Mouse (Mus musculus): ENCODE measurements around the gene Cckbr. TPM values are rescaled to one million over a fixed set of nuclear protein-coding genes. Genes with fewer than 3 reads are reported as not detected.
"Not testable (repeated sequence)": the region's sequence is repeated elsewhere in the genome, so short reads cannot be mapped to it uniquely, and the experiment has no call there.

Cckbr gene
- polyA plus RNA-seq, 1 experiment from 2014 or later, result 0.10 TPM

DNA sequence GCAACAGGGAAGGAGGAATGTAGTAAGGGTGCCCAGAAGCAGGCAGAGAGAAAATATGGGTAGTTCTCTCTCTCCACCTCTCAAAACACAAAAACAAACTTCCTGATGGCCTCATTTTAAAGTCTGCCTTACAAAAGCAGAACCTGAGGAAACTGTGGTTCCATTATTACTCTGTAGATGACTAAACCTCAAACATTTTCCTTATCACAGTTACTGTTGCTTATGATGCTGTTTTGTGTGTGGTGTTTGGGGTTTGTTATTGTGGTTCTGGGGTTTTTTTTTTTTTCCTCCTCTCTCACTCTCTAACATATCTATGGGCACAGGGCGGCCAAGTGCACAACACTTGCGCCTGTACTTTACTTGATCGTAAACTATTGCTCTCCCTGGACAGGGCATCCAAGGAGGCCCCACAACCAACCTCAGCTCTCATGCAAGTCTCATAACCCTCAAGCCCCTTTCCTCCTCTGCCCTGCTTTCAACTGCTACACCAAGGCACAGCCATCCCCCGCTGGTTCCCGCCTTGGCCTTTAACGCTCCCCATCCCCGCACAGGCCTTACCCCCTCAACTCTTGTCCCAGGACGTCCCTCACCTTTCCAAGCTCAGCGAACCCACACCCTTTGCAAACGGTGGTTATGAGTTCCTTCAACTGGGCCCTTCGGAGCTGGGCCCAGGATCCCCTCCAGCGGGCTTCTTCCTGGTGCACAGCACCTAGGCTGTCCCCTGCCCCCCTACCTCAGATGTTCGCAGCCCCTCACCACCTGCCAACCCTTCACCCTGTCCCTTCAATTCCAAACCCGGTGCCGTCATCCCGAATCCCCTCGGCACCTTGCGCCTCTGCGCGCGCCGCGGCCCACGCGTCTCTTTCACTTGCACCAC lies 26.2 kb upstream of the Cckbr start:
- Histone ChIP-seq H3K4me2 (ENCODE audit: low read depth, low read length) (peak overlapping the region; percentile 62), H3K9me3 (replicated peaks; ENCODE audit: control insufficient read depth, low read length) (no peaks in the 10 kb centered on the region), H3K36me3 (replicated peaks; ENCODE audit: control insufficient read depth, insufficient read depth, low read depth, low read length) (no peaks in the 10 kb centered on the region), H3K4me3 (ENCODE audit: low read depth, low read length) (peak overlapping the region; percentile 69), H3K27me3 (ENCODE audit: control insufficient read depth, insufficient read depth, low read length) (no peaks in the 10 kb centered on the region), H3K9ac (replicated peaks; ENCODE audit: low read length) (peak overlapping the region; percentile 80), H3K4me1 (ENCODE audit: control insufficient read depth, insufficient read depth, low read length) (no peaks in the 10 kb centered on the region), H3K27ac (replicated peaks; ENCODE audit: low read depth, low read length) (no peak overlapping the region)
- peak; percentile 26 for DNase-seq (ENCODE audit: low spot score)
- peak; percentile 45; the same call in 1 of the 2 replicates for ATAC-seq (replicated peaks; ENCODE audit: insufficient number of reproducible peaks, low FRiP score, low TSS enrichment, low read depth)
- WGBS, result 2% methylated on average over 25 of the region's 25 CpGs

DNA sequence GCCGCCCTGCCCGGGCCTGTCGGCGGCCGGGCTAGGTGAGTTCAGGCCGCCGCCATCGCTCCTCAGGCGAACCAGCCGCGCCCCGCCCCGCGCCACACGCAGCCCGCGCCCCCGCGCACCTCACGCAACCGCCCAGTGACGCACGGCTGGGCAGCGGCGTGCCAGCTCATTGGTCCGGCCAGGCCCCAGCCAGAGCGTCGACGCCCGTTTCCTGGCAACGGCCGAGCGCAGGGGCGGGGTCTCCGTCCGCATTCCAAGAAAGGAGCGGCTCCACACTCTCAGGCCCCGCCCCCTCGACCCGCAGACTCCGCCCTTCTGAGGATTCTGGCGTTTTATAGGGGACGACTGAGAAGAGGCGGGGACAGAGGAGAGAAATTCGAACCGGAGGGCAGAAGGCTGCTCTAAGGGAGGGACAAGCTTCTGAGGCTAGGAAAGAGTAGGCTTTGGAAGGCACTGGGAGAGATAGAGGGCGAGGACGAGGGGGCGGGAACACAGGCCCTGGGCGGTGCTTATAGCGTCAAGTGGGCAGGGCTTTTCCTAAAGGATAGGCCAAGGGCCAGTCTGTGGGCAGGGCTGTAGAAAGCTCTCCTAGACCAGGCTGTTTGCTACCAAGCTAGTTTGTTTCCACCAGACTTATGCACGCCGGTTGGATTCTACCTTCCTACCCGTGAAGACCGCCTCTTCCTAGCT lies 25.5 kb upstream of the Cckbr start, which contains the start of gene Fam160a2:
Gene Fam160a2, minus strand, starts transcription at position 120 of the 690 bp plus-strand sequence.
- Histone ChIP-seq H3K4me3 (ENCODE audit: low read depth, low read length) (peak within 1 kb of the TSS; percentile 69), H3K4me1 (ENCODE audit: control insufficient read depth, insufficient read depth, low read length) (no peaks in the 10 kb centered on the region), H3K4me2 (ENCODE audit: low read depth, low read length) (peak within 1 kb of the TSS; percentile 62), H3K9me3 (replicated peaks; ENCODE audit: control insufficient read depth, low read length) (no peaks in the 10 kb centered on the region), H3K27me3 (ENCODE audit: control insufficient read depth, insufficient read depth, low read length) (no peaks in the 10 kb centered on the region), H3K9ac (replicated peaks; ENCODE audit: low read length) (peak within 1 kb of the TSS; percentile 80), H3K27ac (replicated peaks; ENCODE audit: low read depth, low read length) (peak within 1 kb of the TSS; percentile 7; the same call in 1 of the 2 replicates), H3K36me3 (replicated peaks; ENCODE audit: control insufficient read depth, insufficient read depth, low read depth, low read length) (no peaks in the 10 kb centered on the region)
- WGBS, result under 1% methylated on average over 53 of the region's 55 CpGs
- DNase-seq (ENCODE audit: low spot score) (peak; percentile 100), ATAC-seq (replicated peaks; ENCODE audit: insufficient number of reproducible peaks, low FRiP score, low TSS enrichment, low read depth) (peak; percentile 99)

- ATAC-seq (replicated peaks; ENCODE audit: insufficient number of reproducible peaks, low FRiP score, low TSS enrichment, low read depth), result no peak
- DNase-seq (ENCODE audit: low spot score), result no peak
- H3K27ac ChIP-seq (replicated peaks; ENCODE audit: low read depth, low read length), result no peak within 1 kb of the TSS
- no peak within 1 kb of the TSS for H3K9ac ChIP-seq (replicated peaks; ENCODE audit: low read length)
- no peaks in the 10 kb centered on the region for H3K36me3 ChIP-seq (replicated peaks; ENCODE audit: control insufficient read depth, insufficient read depth, low read depth, low read length)
- H3K4me1 ChIP-seq (ENCODE audit: control insufficient read depth, insufficient read depth, low read length), result no peaks in the 10 kb centered on the region
- no peaks in the 10 kb centered on the region for H3K9me3 ChIP-seq (replicated peaks; ENCODE audit: control insufficient read depth, low read length)
- 76% methylated on average over 5 of the region's 5 CpGs for whole genome bisulfite sequencing
- H3K4me3 ChIP-seq (ENCODE audit: low read depth, low read length), result no peak within 1 kb of the TSS
- H3K27me3 ChIP-seq (ENCODE audit: control insufficient read depth, insufficient read depth, low read length), result no peaks in the 10 kb centered on the region
- H3K4me2 ChIP-seq (ENCODE audit: low read depth, low read length), result no peak within 1 kb of the TSS
Measured at GRCm38 (mm10) chr7:105404268-105404667, 21.3 kb upstream of the Cckbr start, which contains the start of gene Cnga4. TSS of gene Cnga4 (plus strand) at chr7:105404568.

DNA sequence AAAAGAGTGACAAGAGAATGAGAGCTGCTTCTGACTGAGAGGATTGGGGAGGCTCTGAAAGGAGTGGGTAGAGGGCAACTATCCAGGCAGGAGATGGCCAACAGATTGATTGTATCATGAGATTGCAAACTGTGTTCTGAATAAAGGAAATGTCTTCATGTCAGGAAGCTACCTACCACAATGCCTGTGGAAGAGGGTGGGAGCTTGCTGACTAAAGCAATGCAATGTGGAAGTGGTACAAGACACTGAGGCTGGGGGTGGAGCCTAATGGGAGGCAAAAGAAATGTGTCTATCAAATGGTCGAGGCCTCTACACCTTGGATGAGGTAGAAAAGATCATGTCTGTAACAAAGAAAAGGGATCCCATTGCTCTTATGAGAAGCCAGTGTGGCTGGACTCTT lies 19.2 kb upstream of the Cckbr start:
- 65% methylated on average over 1 of the region's 1 CpGs for WGBS
- H3K4me1 ChIP-seq (ENCODE audit: control insufficient read depth, insufficient read depth, low read length), result no peaks in the 10 kb centered on the region
- no peak overlapping the region for H3K9ac ChIP-seq (replicated peaks; ENCODE audit: low read length)
- no peak overlapping the region for H3K27ac ChIP-seq (replicated peaks; ENCODE audit: low read depth, low read length)
- no peaks in the 10 kb centered on the region for H3K36me3 ChIP-seq (replicated peaks; ENCODE audit: control insufficient read depth, insufficient read depth, low read depth, low read length)
- no peak overlapping the region for H3K4me2 ChIP-seq (ENCODE audit: low read depth, low read length)
- H3K4me3 ChIP-seq (ENCODE audit: low read depth, low read length), result no peak overlapping the region
- DNase-seq (ENCODE audit: low spot score), result no peak
- no peaks in the 10 kb centered on the region for H3K9me3 ChIP-seq (replicated peaks; ENCODE audit: control insufficient read depth, low read length)
- ATAC-seq (replicated peaks; ENCODE audit: insufficient number of reproducible peaks, low FRiP score, low TSS enrichment, low read depth), result no peak
- H3K27me3 ChIP-seq (ENCODE audit: control insufficient read depth, insufficient read depth, low read length), result no peaks in the 10 kb centered on the region

GRCm38 (mm10) chr7:105411874-105412632 lies 13.5 kb upstream of the Cckbr start:
- peak; percentile 78 for DNase-seq (ENCODE audit: low spot score)
- H3K4me1 ChIP-seq (ENCODE audit: control insufficient read depth, insufficient read depth, low read length); H3K36me3 ChIP-seq (replicated peaks; ENCODE audit: control insufficient read depth, insufficient read depth, low read depth, low read length); H3K9me3 ChIP-seq (replicated peaks; ENCODE audit: control insufficient read depth, low read length); H3K27ac ChIP-seq (replicated peaks; ENCODE audit: low read depth, low read length); H3K4me3 ChIP-seq (ENCODE audit: low read depth, low read length); H3K4me2 ChIP-seq (ENCODE audit: low read depth, low read length); H3K9ac ChIP-seq (replicated peaks; ENCODE audit: low read length); H3K27me3 ChIP-seq (ENCODE audit: control insufficient read depth, insufficient read depth, low read length): not testable (repeated sequence)
- WGBS, result 60% methylated on average over 8 of the region's 8 CpGs
- ATAC-seq (replicated peaks; ENCODE audit: insufficient number of reproducible peaks, low FRiP score, low TSS enrichment, low read depth), result peak; percentile 56; the same call in 1 of the 2 replicates

GRCm38 (mm10) chr7:105414385-105414784 lies 11.1 kb upstream of the Cckbr start:
- 53% methylated on average over 6 of the region's 6 CpGs for WGBS
- Histone ChIP-seq H3K27ac (replicated peaks; ENCODE audit: low read depth, low read length) (no peak overlapping the region), H3K4me2 (ENCODE audit: low read depth, low read length) (no peak overlapping the region), H3K4me1 (ENCODE audit: control insufficient read depth, insufficient read depth, low read length) (no peaks in the 10 kb centered on the region), H3K27me3 (ENCODE audit: control insufficient read depth, insufficient read depth, low read length) (no peaks in the 10 kb centered on the region), H3K4me3 (ENCODE audit: low read depth, low read length) (no peak overlapping the region), H3K36me3 (replicated peaks; ENCODE audit: control insufficient read depth, insufficient read depth, low read depth, low read length) (no peaks in the 10 kb centered on the region), H3K9ac (replicated peaks; ENCODE audit: low read length) (no peak overlapping the region), H3K9me3 (replicated peaks; ENCODE audit: control insufficient read depth, low read length) (no peaks in the 10 kb centered on the region)
- no peak for ATAC-seq (replicated peaks; ENCODE audit: insufficient number of reproducible peaks, low FRiP score, low TSS enrichment, low read depth)
- DNase-seq (ENCODE audit: low spot score), result no peak

GRCm38 (mm10) chr7:105416529-105416928 lies 9.0 kb upstream of the Cckbr start:
- Histone ChIP-seq H3K4me2 (ENCODE audit: low read depth, low read length) (no peak overlapping the region), H3K4me3 (ENCODE audit: low read depth, low read length) (no peak overlapping the region), H3K4me1 (ENCODE audit: control insufficient read depth, insufficient read depth, low read length) (no peaks in the 10 kb centered on the region), H3K36me3 (replicated peaks; ENCODE audit: control insufficient read depth, insufficient read depth, low read depth, low read length) (no peaks in the 10 kb centered on the region), H3K27me3 (ENCODE audit: control insufficient read depth, insufficient read depth, low read length) (no peaks in the 10 kb centered on the region), H3K9me3 (replicated peaks; ENCODE audit: control insufficient read depth, low read length) (no peaks in the 10 kb centered on the region), H3K27ac (replicated peaks; ENCODE audit: low read depth, low read length) (no peak overlapping the region), H3K9ac (replicated peaks; ENCODE audit: low read length) (no peak overlapping the region)
- ATAC-seq (replicated peaks; ENCODE audit: insufficient number of reproducible peaks, low FRiP score, low TSS enrichment, low read depth) (no peak), DNase-seq (ENCODE audit: low spot score) (no peak)
- WGBS, result 88% methylated on average over 7 of the region's 7 CpGs

All from embryonic facial prominence, embryonic 11.5 days (tissue).